Mouse (Mus musculus): ENCODE results near the gene Zfp966.
"Not testable (repeated sequence)": the region's sequence is repeated elsewhere in the genome, so short reads cannot be mapped to it uniquely, and the experiment has no call there.

Zfp966 gene

GRCm38 (mm10) chr2:175931000-175931399 lies at the start of gene Zfp966:
Gene Zfp966, minus strand, starts transcription at chr2:175931100.
- not testable (repeated sequence) for DNase-seq (ENCODE audit: low spot score)

DNA sequence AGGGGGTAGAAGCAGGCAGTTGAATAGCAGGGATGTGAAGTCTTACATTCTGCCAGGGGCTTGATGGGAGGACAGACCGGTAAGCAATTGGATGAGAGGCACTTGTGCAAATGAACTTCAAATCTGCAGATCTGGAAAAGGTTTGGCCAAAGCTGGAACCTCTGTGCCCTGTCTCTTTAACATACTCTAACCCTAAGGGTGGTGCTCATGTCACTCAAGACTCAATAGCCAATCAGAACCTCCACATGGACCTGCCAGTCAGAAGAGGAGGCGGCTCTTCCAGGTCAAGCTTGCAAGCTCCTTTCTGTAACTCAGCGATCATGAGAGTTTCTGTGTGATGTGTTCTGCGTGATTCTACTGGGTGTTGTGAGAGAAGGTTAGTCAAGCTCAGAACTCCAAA lies 34.1 kb upstream of the Zfp966 start, which contains the start of gene Gm2026:
Gm2026 (plus strand) TSS at position 301 of the 400 bp plus-strand sequence.
- not testable (repeated sequence) for DNase-seq (ENCODE audit: low spot score)

- not testable (repeated sequence) for DNase-seq (ENCODE audit: low spot score)
Measured at GRCm38 (mm10) chr2:175869024-175869423, 61.9 kb downstream of the Zfp966 start, which contains the start of gene Gm6710. Gene Gm6710, plus strand, starts transcription at chr2:175869219.
